Mouse (Mus musculus): ENCODE results near the gene Syne4.

Syne4 gene

GRCm38 (mm10) chr7:30314721-30315155 lies at the start of gene Syne4:
Gene Syne4 (plus strand): TSS chr7:30314807.
- DNase-seq (ENCODE audit: low spot score in 2 of 2), result no peak

- DNase-seq (ENCODE audit: low spot score in 2 of 2), result no peak
These were observed 49.6 kb upstream of the Syne4 start for GRCm38 (mm10) chr7:30265041-30265440.

GRCm38 (mm10) chr7:30265531-30265930 lies 49.1 kb upstream of the Syne4 start:
- DNase-seq (ENCODE audit: low spot score in 2 of 2), result no peak

GRCm38 (mm10) chr7:30265935-30266334 lies 48.7 kb upstream of the Syne4 start:
- DNase-seq (ENCODE audit: low spot score in 2 of 2), result no peak

- no peak for DNase-seq (ENCODE audit: low spot score in 2 of 2)
These were observed 47.8 kb upstream of the Syne4 start for GRCm38 (mm10) chr7:30266780-30267179.

GRCm38 (mm10) chr7:30269641-30270040 lies 45.0 kb upstream of the Syne4 start:
- no peak for DNase-seq (ENCODE audit: low spot score in 2 of 2)

- DNase-seq (ENCODE audit: low spot score in 2 of 2), result no peak
These were observed 40.2 kb upstream of the Syne4 start for GRCm38 (mm10) chr7:30274383-30274782.

GRCm38 (mm10) chr7:30278911-30279310 lies 35.7 kb upstream of the Syne4 start:
- DNase-seq (ENCODE audit: low spot score in 2 of 2), result no peak

- DNase-seq (ENCODE audit: low spot score in 2 of 2), result no peak
These were observed 35.1 kb upstream of the Syne4 start for GRCm38 (mm10) chr7:30279536-30279935.

GRCm38 (mm10) chr7:30279951-30280669 lies 34.5 kb upstream of the Syne4 start, which contains the start of the genes Thap8 and Wdr62:
Gene Thap8 (plus strand): TSS chr7:30280094.
Gene Wdr62 (minus strand): TSS chr7:30280419.
- DNase-seq (ENCODE audit: low spot score in 2 of 2), result peak; percentile 88 to 92

GRCm38 (mm10) chr7:30280670-30281138 lies 33.9 kb upstream of the Syne4 start:
- DNase-seq (ENCODE audit: low spot score in 2 of 2), result peak; percentile 81 to 87

GRCm38 (mm10) chr7:30281522-30281921 lies 33.1 kb upstream of the Syne4 start:
- DNase-seq (ENCODE audit: low spot score in 2 of 2), result no peak

GRCm38 (mm10) chr7:30282740-30283139 lies 31.9 kb upstream of the Syne4 start:
- no peak for DNase-seq (ENCODE audit: low spot score in 2 of 2)

- DNase-seq (ENCODE audit: low spot score in 2 of 2), result no peak
These were observed 27.8 kb upstream of the Syne4 start for GRCm38 (mm10) chr7:30286701-30287410.

GRCm38 (mm10) chr7:30288046-30288445 lies 26.6 kb upstream of the Syne4 start:
- no peak for DNase-seq (ENCODE audit: low spot score in 2 of 2)

GRCm38 (mm10) chr7:30289071-30289713 lies 25.4 kb upstream of the Syne4 start:
- DNase-seq (ENCODE audit: low spot score in 2 of 2), result no peak

- DNase-seq (ENCODE audit: low spot score in 2 of 2), result no peak
These were observed 24.8 kb upstream of the Syne4 start for GRCm38 (mm10) chr7:30289714-30290399.

GRCm38 (mm10) chr7:30291215-30292131 lies 23.1 kb upstream of the Syne4 start, which contains the start of gene Clip3:
Gene Clip3 (plus strand): TSS chr7:30291728.
- peak; percentile 91 to 95 for DNase-seq (ENCODE audit: low spot score in 2 of 2)

- peak; percentile 50 to 51 for DNase-seq (ENCODE audit: low spot score in 2 of 2)
These were observed 20.8 kb upstream of the Syne4 start for GRCm38 (mm10) chr7:30293795-30294194.

- no peak for DNase-seq (ENCODE audit: low spot score in 2 of 2)
These were observed 20.3 kb upstream of the Syne4 start for GRCm38 (mm10) chr7:30294296-30294695.

- no peak for DNase-seq (ENCODE audit: low spot score in 2 of 2)
These were observed 19.5 kb upstream of the Syne4 start for GRCm38 (mm10) chr7:30295103-30295502.
